Mouse (Mus musculus): ENCODE data around the gene Slc35c2. TPM values are rescaled to one million over a fixed set of nuclear protein-coding genes. Genes with fewer than 3 reads are reported as not detected.
A peak's percentile ranks its signal among the peaks of the same experiment; 100 is the strongest.

Gene Slc35c2
- polyA plus RNA-seq, 1 experiment from 2014 or later: 49.7 TPM

- 66% methylated on average over 5 of the region's 5 CpGs for WGBS
- Histone ChIP-seq H3K4me2 (no peak overlapping the region), H3K4me3 (ENCODE audit: low read depth, low read length) (no peak overlapping the region), H3K9ac (ENCODE audit: low read length) (no peak overlapping the region), H3K27ac (ENCODE audit: low read depth, low read length) (no peak overlapping the region), H3K4me1 (ENCODE audit: control insufficient read depth, insufficient read depth, low read length) (peaks cover 48% of the 10 kb centered on the region), H3K9me3 (ENCODE audit: control insufficient read depth, low read length) (no peaks in the 10 kb centered on the region), H3K36me3 (ENCODE audit: control insufficient read depth, insufficient read depth, low read length) (no peaks in the 10 kb centered on the region), H3K27me3 (ENCODE audit: control insufficient read depth, insufficient read depth, low read length) (no peaks in the 10 kb centered on the region; the same call in 1 of the 2 replicates)
- no peak for DNase-seq (ENCODE audit: low spot score, missing footprints)
- no peak for ATAC-seq (ENCODE audit: low FRiP score)
Observed at GRCm38 (mm10) chr2:165323928-165324327, 36.3 kb upstream of the Slc35c2 start.

GRCm38 (mm10) chr2:165323484-165323883 is 35.8 kb upstream of the Slc35c2 start:
- no peaks in the 10 kb centered on the region for H3K9me3 ChIP-seq (ENCODE audit: control insufficient read depth, low read length)
- ATAC-seq (ENCODE audit: low FRiP score) (no peak), DNase-seq (ENCODE audit: low spot score, missing footprints) (peak; percentile 54)
- H3K4me3 ChIP-seq (ENCODE audit: low read depth, low read length): no peak overlapping the region
- no peaks in the 10 kb centered on the region; the same call in 1 of the 2 replicates for H3K27me3 ChIP-seq (ENCODE audit: control insufficient read depth, insufficient read depth, low read length)
- H3K36me3 ChIP-seq (ENCODE audit: control insufficient read depth, insufficient read depth, low read length): no peaks in the 10 kb centered on the region
- H3K9ac ChIP-seq (ENCODE audit: low read length): no peak overlapping the region; the same call in 1 of the 2 replicates
- 75% methylated on average over 5 of the region's 5 CpGs for WGBS
- peaks cover 50% of the 10 kb centered on the region for H3K4me1 ChIP-seq (ENCODE audit: control insufficient read depth, insufficient read depth, low read length)
- H3K4me2 ChIP-seq: no peak overlapping the region
- H3K27ac ChIP-seq (ENCODE audit: low read depth, low read length): no peak overlapping the region

GRCm38 (mm10) chr2:165321981-165322735 is 34.5 kb upstream of the Slc35c2 start:
- DNase-seq (ENCODE audit: low spot score, missing footprints): peak; percentile 75
- Histone ChIP-seq H3K4me2 (no peak overlapping the region), H3K9me3 (ENCODE audit: control insufficient read depth, low read length) (no peaks in the 10 kb centered on the region), H3K4me3 (ENCODE audit: low read depth, low read length) (no peak overlapping the region), H3K36me3 (ENCODE audit: control insufficient read depth, insufficient read depth, low read length) (no peaks in the 10 kb centered on the region), H3K4me1 (ENCODE audit: control insufficient read depth, insufficient read depth, low read length) (peaks cover 58% of the 10 kb centered on the region), H3K27ac (ENCODE audit: low read depth, low read length) (no peak overlapping the region), H3K9ac (ENCODE audit: low read length) (no peak overlapping the region), H3K27me3 (ENCODE audit: control insufficient read depth, insufficient read depth, low read length) (no peaks in the 10 kb centered on the region)
- no peak for ATAC-seq (ENCODE audit: low FRiP score)
- WGBS: 90% methylated on average over 22 of the region's 22 CpGs

DNA sequence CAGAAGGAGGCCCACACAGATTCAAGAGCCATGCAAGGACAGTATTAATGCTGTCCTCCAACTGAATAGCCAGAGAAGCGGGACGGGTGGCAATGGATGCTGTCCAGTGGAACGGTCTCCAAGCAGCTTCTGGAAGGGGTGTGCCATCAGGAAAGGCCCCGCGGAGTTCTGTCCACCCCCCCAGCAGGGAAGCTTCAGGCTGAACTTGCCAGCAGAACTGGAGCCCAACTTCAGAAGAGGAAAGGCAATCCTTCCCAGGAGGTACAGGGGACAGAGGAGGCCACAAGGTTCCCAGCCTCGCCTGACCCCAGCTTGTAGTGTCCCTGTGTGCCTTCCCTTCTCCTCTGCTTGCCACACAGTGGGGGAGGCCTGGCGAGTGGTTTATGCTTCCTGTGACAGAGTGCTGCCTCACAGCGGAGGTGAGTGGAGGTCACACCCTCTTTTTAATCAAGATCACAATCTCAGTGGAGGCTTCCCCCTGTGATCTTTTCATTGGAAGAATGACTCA is 33.8 kb upstream of the Slc35c2 start:
- H3K27me3 ChIP-seq (ENCODE audit: control insufficient read depth, insufficient read depth, low read length): no peaks in the 10 kb centered on the region
- 41% methylated on average over 8 of the region's 8 CpGs for WGBS

DNA sequence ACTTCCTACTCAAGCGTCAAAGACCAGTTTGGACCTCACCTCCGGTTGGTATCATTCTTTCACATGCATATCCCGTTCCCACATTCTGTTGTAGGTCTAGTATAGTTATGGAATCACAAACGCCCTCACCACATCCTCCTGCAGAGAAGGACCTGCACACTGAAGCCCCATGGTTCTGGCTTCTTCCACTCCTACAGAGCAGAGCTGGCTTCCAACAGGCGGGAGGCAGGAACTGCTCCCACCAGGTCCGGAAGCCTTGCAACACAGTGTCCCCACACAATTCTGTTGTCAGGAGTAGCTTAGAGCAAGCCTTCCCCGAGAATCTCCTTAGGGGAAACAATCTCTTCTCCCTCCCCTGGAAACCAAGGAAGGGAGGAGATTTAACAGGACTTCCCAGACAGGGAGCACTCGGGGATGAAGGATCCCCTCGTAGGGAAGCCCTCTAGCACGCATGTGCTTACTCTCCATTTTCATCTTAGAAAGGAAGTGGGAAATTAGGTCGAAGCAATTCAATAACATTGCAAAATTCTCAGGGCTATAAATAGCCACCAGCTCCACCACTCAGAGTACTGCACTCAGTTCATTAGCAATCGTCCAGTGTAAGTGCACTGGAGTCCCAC is 33.0 kb upstream of the Slc35c2 start:
- Histone ChIP-seq H3K4me1 (ENCODE audit: control insufficient read depth, insufficient read depth, low read length) (peaks cover 67% of the 10 kb centered on the region), H3K27me3 (ENCODE audit: control insufficient read depth, insufficient read depth, low read length) (peaks cover under 1% of the 10 kb centered on the region; the same call in 1 of the 2 replicates), H3K9ac (ENCODE audit: low read length) (no peak overlapping the region), H3K9me3 (ENCODE audit: control insufficient read depth, low read length) (no peaks in the 10 kb centered on the region), H3K27ac (ENCODE audit: low read depth, low read length) (no peak overlapping the region), H3K36me3 (ENCODE audit: control insufficient read depth, insufficient read depth, low read length) (no peaks in the 10 kb centered on the region), H3K4me3 (ENCODE audit: low read depth, low read length) (no peak overlapping the region), H3K4me2 (no peak overlapping the region)
- DNase-seq (ENCODE audit: low spot score, missing footprints): no peak
- WGBS: 74% methylated on average over 12 of the region's 12 CpGs
- no peak for ATAC-seq (ENCODE audit: low FRiP score)

More for the DNA sequence above, 33.8 kb upstream of the Slc35c2 start:
- ATAC-seq (ENCODE audit: low FRiP score) (no peak), DNase-seq (ENCODE audit: low spot score, missing footprints) (peak; percentile 79)
- no peak overlapping the region for H3K9ac ChIP-seq (ENCODE audit: low read length)
- H3K4me1 ChIP-seq (ENCODE audit: control insufficient read depth, insufficient read depth, low read length): peaks cover 60% of the 10 kb centered on the region
- no peaks in the 10 kb centered on the region for H3K9me3 ChIP-seq (ENCODE audit: control insufficient read depth, low read length)
- H3K4me3 ChIP-seq (ENCODE audit: low read depth, low read length): no peak overlapping the region
- H3K4me2 ChIP-seq: no peak overlapping the region
- H3K27ac ChIP-seq (ENCODE audit: low read depth, low read length): no peak overlapping the region
- H3K36me3 ChIP-seq (ENCODE audit: control insufficient read depth, insufficient read depth, low read length): no peaks in the 10 kb centered on the region

- peaks cover 57% of the 10 kb centered on the region for H3K4me1 ChIP-seq (ENCODE audit: control insufficient read depth, insufficient read depth, low read length)
- ATAC-seq (ENCODE audit: low FRiP score): no peak
- H3K36me3 ChIP-seq (ENCODE audit: control insufficient read depth, insufficient read depth, low read length): peaks cover 6% of the 10 kb centered on the region; the same call in 1 of the 2 replicates
- H3K9ac ChIP-seq (ENCODE audit: low read length): no peak overlapping the region
- 80% methylated on average over 4 of the region's 4 CpGs for WGBS
- peaks cover 6% of the 10 kb centered on the region for H3K27me3 ChIP-seq (ENCODE audit: control insufficient read depth, insufficient read depth, low read length)
- H3K9me3 ChIP-seq (ENCODE audit: control insufficient read depth, low read length): no peaks in the 10 kb centered on the region
- DNase-seq (ENCODE audit: low spot score, missing footprints): peak; percentile 28
- H3K27ac ChIP-seq (ENCODE audit: low read depth, low read length): no peak overlapping the region
- no peak overlapping the region for H3K4me2 ChIP-seq
- no peak overlapping the region for H3K4me3 ChIP-seq (ENCODE audit: low read depth, low read length)
Observed at GRCm38 (mm10) chr2:165319503-165319902, 31.8 kb upstream of the Slc35c2 start.

- WGBS: 85% methylated on average over 7 of the region's 7 CpGs
- H3K4me2 ChIP-seq: no peak overlapping the region
- no peaks in the 10 kb centered on the region for H3K9me3 ChIP-seq (ENCODE audit: control insufficient read depth, low read length)
- H3K9ac ChIP-seq (ENCODE audit: low read length): no peak overlapping the region
- peaks cover 9% of the 10 kb centered on the region for H3K36me3 ChIP-seq (ENCODE audit: control insufficient read depth, insufficient read depth, low read length)
- peaks cover 57% of the 10 kb centered on the region for H3K4me1 ChIP-seq (ENCODE audit: control insufficient read depth, insufficient read depth, low read length)
- DNase-seq (ENCODE audit: low spot score, missing footprints): peak; percentile 73
- no peak overlapping the region for H3K27ac ChIP-seq (ENCODE audit: low read depth, low read length)
- H3K27me3 ChIP-seq (ENCODE audit: control insufficient read depth, insufficient read depth, low read length): peaks cover 8% of the 10 kb centered on the region
- ATAC-seq (ENCODE audit: low FRiP score): no peak
- H3K4me3 ChIP-seq (ENCODE audit: low read depth, low read length): no peak overlapping the region
Observed at GRCm38 (mm10) chr2:165318941-165319340, 31.3 kb upstream of the Slc35c2 start.

- DNase-seq (ENCODE audit: low spot score, missing footprints): peak; percentile 93
- no peak for ATAC-seq (ENCODE audit: low FRiP score)
- peak overlapping the region; percentile 30 for H3K4me2 ChIP-seq
- peaks cover 9% of the 10 kb centered on the region for H3K36me3 ChIP-seq (ENCODE audit: control insufficient read depth, insufficient read depth, low read length)
- 45% methylated on average over 16 of the region's 16 CpGs for WGBS
- H3K4me3 ChIP-seq (ENCODE audit: low read depth, low read length): no peak overlapping the region
- no peaks in the 10 kb centered on the region for H3K9me3 ChIP-seq (ENCODE audit: control insufficient read depth, low read length)
- peaks cover 8% of the 10 kb centered on the region for H3K27me3 ChIP-seq (ENCODE audit: control insufficient read depth, insufficient read depth, low read length)
- peaks cover 56% of the 10 kb centered on the region for H3K4me1 ChIP-seq (ENCODE audit: control insufficient read depth, insufficient read depth, low read length)
- H3K9ac ChIP-seq (ENCODE audit: low read length): 0 out of 2 replicates have a peak overlapping the region, but pooled peaks have one; percentile 22
- peak overlapping the region; percentile 92 for H3K27ac ChIP-seq (ENCODE audit: low read depth, low read length)
Observed at GRCm38 (mm10) chr2:165317621-165318263, 30.1 kb upstream of the Slc35c2 start.
